Mouse (Mus musculus): ENCODE measurements at regions not wholly inside any gene's neighbourhood (a gene's known extent, or its start where the extent isn't known, plus 50 kb on each side); places are given as distances from the start of the nearest gene placed in this dataset.
"Not testable (repeated sequence)": the region's sequence is repeated elsewhere in the genome, so short reads cannot be mapped to it uniquely, and the experiment has no call there.

DNA sequence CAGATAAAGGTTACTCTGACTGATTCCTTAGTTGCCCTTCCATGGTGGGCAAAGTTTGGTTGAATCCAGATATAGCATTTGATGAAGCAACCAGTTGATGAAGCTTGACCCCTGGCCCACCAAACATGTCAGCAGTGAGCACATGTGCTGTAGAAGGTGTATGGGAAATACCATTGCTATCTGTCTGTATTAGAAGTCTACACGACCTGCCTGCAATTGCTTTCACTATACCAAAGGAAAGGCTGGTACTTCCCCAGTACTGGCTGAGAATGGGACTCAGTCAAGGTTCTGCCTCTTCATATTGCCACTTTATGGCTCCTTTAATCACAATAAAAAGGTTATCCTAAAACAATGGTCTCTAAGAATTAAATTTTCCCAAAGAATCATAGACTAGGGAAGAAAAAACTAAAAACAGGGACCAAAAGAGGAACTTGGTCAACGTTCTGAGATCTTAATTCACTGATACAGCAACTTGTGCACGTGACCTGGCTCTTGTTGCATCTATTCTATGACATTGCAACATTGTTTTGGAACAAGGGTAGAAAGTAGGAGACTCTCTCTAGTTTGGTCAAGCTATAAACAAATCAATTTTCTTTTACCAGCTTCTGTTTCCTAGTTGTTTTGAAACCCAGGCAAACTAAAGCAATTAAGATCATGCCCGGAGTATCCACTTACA lies 284.0 kb downstream of the Rapgef2 start:
- DNase-seq (ENCODE audit: low read depth, low spot score) = no peak

DNA sequence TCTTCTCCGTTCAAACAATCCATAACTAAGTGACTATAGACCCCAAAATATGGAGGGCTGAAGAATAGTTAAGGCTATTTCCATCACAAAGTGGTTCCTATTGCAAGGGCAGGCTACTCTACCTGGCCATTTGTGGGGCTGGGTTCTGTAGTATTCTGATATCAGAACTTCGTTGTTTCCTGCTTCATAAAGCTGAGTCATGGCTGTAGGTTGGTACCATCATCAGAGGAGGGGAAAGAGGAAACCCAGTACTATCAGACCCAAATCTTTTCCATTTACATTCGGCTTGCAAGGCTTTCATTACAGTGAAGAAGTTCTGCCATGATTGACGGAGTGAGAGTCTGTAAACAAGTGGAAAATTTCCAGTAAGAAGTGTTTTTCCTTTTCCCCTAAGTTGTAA lies 284.6 kb downstream of the Rapgef2 start:
- DNase-seq (ENCODE audit: low read depth, low spot score) = no peak

DNA sequence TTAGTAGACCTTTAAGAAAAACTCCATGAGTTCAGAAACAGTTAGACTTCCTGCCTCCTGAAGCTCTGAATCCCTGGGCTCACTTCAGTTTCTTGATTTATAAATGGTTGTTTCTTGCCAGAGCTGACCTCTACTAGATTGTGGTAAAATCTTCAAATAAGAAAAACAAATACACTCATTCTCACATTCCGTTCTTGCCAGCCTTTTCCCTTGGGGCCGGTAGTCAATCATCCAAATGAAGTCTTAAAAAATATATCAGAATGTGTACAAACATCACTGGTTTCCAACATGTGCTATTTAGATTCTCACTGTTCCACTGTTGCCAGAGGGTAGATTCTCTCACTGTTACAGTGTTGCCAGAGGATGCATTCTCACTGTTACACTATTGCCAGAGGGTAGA lies 286.0 kb downstream of the Rapgef2 start:
- DNase-seq (ENCODE audit: low read depth, low spot score) = no peak

GRCm38 (mm10) chr3:78999803-79000202 lies 286.5 kb downstream of the Rapgef2 start:
- no peak for DNase-seq (ENCODE audit: low read depth, low spot score)

GRCm38 (mm10) chr3:78988120-78988519 lies 298.2 kb downstream of the Rapgef2 start:
- DNase-seq (ENCODE audit: low read depth, low spot score) = no peak

GRCm38 (mm10) chr3:78986726-78987125 lies 299.6 kb downstream of the Rapgef2 start:
- DNase-seq (ENCODE audit: low read depth, low spot score) = no peak

DNA sequence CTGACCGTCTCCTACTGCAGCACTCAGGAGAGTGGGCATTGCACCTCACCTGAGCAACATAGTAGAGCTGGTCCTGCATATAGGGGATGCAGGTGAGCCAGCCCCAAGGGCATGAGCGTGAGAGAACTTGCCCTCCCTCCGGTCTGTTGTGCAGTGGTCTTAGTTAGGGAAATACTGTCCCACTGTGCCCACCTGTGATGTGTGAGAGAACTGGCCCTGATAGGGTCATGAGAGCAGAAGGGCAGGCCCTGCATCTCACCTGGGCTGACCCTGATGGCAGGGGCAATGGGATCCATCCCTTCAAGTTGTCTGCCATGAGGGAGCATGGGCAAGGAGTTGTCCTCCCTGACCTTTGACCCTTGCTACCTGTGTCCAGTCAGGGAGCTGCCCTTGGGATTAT lies 305.3 kb downstream of the Rapgef2 start:
- DNase-seq (ENCODE audit: low read depth, low spot score) = no peak

DNA sequence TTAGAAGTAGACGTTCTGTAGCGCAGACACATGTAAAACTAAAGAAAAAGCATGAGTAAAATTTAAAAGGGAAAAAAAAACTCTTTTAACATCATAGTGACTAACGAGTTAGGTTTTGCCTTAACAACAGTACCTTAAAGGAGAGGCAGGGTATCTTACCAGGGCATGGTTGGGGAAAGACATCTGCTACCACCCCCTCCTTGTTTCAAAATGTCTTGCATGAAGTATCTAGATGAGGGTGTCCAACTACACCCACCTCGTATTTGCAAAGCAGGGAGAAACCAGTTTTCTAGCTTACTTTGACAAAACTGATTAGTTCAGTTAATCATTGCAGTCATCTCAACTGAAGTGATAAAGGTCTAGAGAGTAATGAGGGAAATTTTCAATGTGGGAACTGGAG lies 307.5 kb downstream of the Rapgef2 start:
- no peak for DNase-seq (ENCODE audit: low read depth, low spot score)

GRCm38 (mm10) chr3:78966683-78967549 lies 319.4 kb downstream of the Rapgef2 start:
- not testable (repeated sequence) for DNase-seq (ENCODE audit: low read depth, low spot score)

GRCm38 (mm10) chr3:78964231-78964858 lies 322.0 kb downstream of the Rapgef2 start:
- no peak for DNase-seq (ENCODE audit: low read depth, low spot score)

GRCm38 (mm10) chr3:78958781-78959180 lies 327.5 kb downstream of the Rapgef2 start:
- no peak for DNase-seq (ENCODE audit: low read depth, low spot score)

DNA sequence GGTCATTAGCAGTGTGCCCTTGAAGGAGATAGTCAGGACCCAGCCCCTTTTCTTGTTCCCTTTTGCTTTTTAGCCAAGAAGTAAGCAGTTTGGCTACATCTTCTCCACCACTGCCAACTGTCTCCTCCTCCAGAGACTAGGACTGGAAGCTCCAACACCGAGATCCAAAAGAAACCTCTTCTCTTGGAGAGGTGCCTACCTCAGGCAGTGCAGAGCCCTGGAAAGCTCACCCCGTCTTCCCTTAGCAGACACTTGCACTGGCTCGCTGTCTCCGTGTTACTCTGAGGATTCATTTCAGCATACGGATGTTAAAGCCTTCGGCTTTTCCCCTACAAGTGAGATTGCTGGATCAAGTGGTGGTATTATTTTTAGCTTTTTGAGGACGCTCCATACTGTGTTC lies 331.0 kb downstream of the Rapgef2 start:
- no peak for DNase-seq (ENCODE audit: low read depth, low spot score)

DNA sequence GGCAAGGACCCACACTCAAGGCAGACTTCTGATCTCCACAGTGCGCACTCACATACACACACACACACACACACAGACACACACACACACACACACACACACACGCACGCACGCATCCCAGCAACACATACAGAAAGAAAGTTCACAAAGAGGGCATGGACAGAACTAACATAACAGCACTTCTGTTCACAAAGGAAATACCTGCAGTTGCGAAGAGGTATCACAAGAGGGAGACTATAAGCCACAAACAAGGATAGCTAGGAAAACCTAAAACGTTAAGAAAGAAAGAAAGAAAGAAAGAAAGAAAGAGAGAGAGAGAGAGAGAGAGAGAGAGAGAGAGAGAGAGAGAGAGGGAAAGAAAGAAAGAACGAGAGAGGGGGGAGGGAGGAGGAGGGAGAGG lies 336.9 kb downstream of the Rapgef2 start:
- DNase-seq (ENCODE audit: low read depth, low spot score) = not testable (repeated sequence)

- no peak for DNase-seq (ENCODE audit: low read depth, low spot score)
Observed at GRCm38 (mm10) chr3:78948700-78949099, 337.6 kb downstream of the Rapgef2 start.

- DNase-seq (ENCODE audit: low read depth, low spot score) = no peak
Observed at GRCm38 (mm10) chr3:78948171-78948570, 338.1 kb downstream of the Rapgef2 start.

DNA sequence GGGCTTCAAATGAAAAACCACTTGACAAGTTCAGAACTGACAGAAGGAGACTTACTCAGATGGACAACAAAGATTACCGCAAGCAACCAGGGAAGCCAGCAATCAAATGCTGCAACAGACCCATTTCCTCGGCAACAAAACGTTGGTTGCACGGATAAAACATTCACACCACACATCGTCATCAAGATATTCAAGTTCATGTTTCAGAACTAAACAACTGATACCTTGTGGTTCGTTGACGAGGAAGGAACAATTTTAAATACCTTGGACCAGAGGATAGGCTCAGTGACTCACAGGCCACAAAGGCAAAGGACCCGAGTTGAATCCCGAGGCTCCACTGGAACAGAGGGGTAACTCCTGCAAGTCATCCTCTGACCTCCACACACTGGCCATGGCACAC lies 339.1 kb downstream of the Rapgef2 start:
- DNase-seq (ENCODE audit: low read depth, low spot score) = no peak

DNA sequence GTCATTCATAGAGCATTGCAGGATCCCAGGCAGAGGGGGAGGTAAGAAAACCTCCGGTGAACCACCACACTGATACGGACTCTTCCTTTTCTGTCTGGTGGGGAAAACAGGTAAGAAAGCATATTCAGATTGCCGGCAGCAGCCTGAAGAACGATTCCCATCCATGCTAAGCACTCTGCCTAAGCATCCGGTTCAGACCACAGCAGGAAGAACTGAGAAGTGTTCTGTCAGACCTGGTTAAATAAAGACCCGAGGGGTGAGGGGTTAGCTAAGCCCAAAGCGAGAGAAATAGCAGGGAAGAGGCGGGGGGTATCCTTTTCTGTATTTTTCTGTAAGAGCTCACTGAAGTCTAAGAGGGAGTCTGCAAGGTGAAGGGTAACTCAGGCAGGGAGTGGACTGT lies 342.1 kb downstream of the Rapgef2 start:
- DNase-seq (ENCODE audit: low read depth, low spot score) = no peak

- no peak for DNase-seq (ENCODE audit: low read depth, low spot score)
Observed at GRCm38 (mm10) chr3:78932975-78933374, 353.3 kb downstream of the Rapgef2 start.

DNA sequence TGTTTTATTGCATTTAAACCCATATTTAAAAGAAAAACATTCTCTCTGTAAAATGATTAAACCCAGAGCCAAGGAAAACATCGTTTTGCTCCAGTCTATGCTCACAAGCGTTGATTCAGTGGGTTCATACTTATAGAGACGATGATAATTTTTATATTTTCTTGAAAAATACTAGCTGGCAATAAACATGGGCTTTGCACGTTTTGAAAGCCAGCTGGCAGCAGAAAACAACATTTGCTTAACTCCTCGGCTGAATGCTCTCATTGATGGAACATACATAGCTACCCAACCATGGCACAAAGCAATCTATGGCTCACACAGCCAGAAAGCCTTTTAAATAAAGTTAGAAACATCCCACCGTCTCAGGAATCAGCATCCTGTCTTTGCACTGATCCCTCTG lies 366.5 kb downstream of the Rapgef2 start:
- no peak for DNase-seq (ENCODE audit: low read depth, low spot score)

DNA sequence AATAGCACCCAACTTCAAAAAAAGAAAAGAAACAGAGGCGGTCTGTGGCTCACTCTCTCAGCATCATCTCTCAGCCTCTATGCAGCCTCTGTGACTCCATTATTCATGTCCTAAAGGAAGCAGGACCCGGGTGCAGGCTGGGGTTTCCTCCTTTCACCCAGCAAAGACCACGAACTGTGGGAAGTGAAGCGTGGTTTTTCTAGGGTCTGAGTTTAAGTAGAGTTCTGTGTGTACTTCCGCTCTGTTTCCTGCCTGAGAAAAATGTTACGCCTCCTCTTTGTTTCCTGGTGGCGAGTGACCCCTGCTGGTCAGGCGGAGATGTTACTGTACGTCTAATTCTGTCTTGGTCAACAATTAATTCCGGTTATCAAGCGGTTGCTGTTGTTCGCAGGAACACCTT lies 366.9 kb downstream of the Rapgef2 start:
- DNase-seq (ENCODE audit: low read depth, low spot score) = peak; percentile 46

- DNase-seq (ENCODE audit: low read depth, low spot score) = no peak
Observed at GRCm38 (mm10) chr3:78908196-78908844, 378.0 kb downstream of the Rapgef2 start.

- no peak for DNase-seq (ENCODE audit: low read depth, low spot score)
Observed at GRCm38 (mm10) chr3:78907778-78908177, 378.5 kb downstream of the Rapgef2 start.

Data from WW6 (cell line).